Mouse (Mus musculus): ENCODE data around the gene Sparcl1. TPM values are rescaled to one million over a fixed set of nuclear protein-coding genes. Genes with fewer than 3 reads are reported as not detected.
A peak's percentile ranks its signal among the peaks of the same experiment; 100 is the strongest.

The Sparcl1 gene
- polyA plus RNA-seq, 1 experiment from 2014 or later, result 206 TPM

DNA sequence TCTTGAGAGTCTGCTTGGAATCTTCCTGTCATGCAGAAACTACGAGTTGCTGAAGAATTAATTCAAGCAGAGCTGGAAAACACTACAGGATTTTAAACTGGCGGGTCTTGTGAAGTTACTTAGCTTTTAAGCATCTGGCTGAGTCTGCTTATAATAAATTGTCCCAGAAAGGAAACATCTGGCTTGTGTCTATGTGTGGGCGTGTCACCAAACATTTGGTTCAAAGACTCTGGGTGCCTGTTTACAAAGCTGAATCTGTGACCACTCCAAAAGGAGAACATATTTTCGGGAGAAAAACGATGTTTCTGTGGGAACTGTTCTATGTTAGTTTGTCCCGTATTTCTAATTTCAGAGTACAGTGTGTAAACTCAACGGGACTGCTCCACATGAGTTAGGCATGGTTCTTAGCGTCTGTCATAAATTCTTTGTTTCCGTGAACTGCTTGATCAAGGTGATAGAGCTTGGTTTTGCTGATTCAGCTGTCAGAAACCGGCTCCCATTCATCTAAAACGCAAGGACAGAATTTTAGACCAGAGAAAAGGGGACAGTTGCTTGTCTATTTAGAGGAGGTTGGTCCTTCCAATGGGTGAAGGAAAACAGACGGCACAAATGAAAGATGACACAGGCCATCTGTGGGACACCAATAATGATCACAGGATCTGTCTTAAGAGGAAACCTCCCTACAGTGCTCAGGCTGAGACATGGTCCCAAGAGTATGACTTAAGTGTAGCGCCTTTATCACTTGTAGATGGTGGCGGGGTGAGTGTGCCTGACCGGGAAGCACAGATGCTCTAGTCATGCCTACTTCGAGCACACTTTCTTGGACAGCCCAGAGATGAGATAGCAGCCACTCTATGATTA lies 17.2 kb downstream of the Sparcl1 start:
- H3K4me3 ChIP-seq (ENCODE audit: low read depth, low read length), result no peak overlapping the region
- ATAC-seq (ENCODE audit: low FRiP score, low TSS enrichment) (peak; percentile 83), DNase-seq (ENCODE audit: low spot score) (no peak)
- peaks cover 3% of the 10 kb centered on the region; the same call in 1 of the 2 replicates for H3K4me1 ChIP-seq (replicated peaks; ENCODE audit: control insufficient read depth, insufficient read depth)
- TF ChIP-seq CTCF (IDR thresholded peaks at IDR 0.05; ENCODE audit: low read depth), result no peak
- TF ChIP-seq EP300 (optimal IDR thresholded peaks at IDR 0.05), result peak; percentile 77
- no peak overlapping the region for H3K4me2 ChIP-seq (replicated peaks; ENCODE audit: low read depth)
- 42% methylated on average over 16 of the region's 16 CpGs for WGBS
- H3K27ac ChIP-seq (replicated peaks), result peak overlapping the region; percentile 86
- H3K27me3 ChIP-seq (ENCODE audit: control insufficient read depth, insufficient read depth, low read length), result no peaks in the 10 kb centered on the region
- H3K9ac ChIP-seq (ENCODE audit: low read length), result no peak overlapping the region
- no peaks in the 10 kb centered on the region for H3K36me3 ChIP-seq (ENCODE audit: control insufficient read depth, insufficient read depth, low read length)
- no peaks in the 10 kb centered on the region for H3K9me3 ChIP-seq (ENCODE audit: control insufficient read depth, low read length)

- H3K9me3 ChIP-seq (ENCODE audit: control insufficient read depth, low read length), result no peaks in the 10 kb centered on the region
- DNase-seq (ENCODE audit: low spot score) (no peak), ATAC-seq (ENCODE audit: low FRiP score, low TSS enrichment) (peak; percentile 21)
- TF ChIP-seq EP300 (optimal IDR thresholded peaks at IDR 0.05), result no peak
- no peak for TF ChIP-seq CTCF (IDR thresholded peaks at IDR 0.05; ENCODE audit: low read depth)
- no peak overlapping the region for H3K4me3 ChIP-seq (ENCODE audit: low read depth, low read length)
- H3K36me3 ChIP-seq (ENCODE audit: control insufficient read depth, insufficient read depth, low read length), result no peaks in the 10 kb centered on the region
- H3K9ac ChIP-seq (ENCODE audit: low read length), result no peak overlapping the region
- H3K27ac ChIP-seq (replicated peaks), result peak overlapping the region; percentile 85
- WGBS, result 31% methylated on average over 11 of the region's 11 CpGs
- H3K4me1 ChIP-seq (replicated peaks; ENCODE audit: control insufficient read depth, insufficient read depth), result peaks cover 3% of the 10 kb centered on the region; the same call in 1 of the 2 replicates
- H3K27me3 ChIP-seq (ENCODE audit: control insufficient read depth, insufficient read depth, low read length), result no peaks in the 10 kb centered on the region
- peak overlapping the region; percentile 34; the same call in 1 of the 2 replicates for H3K4me2 ChIP-seq (replicated peaks; ENCODE audit: low read depth)
Observed at GRCm38 (mm10) chr5:104095416-104096077, 18.0 kb downstream of the Sparcl1 start.

DNA sequence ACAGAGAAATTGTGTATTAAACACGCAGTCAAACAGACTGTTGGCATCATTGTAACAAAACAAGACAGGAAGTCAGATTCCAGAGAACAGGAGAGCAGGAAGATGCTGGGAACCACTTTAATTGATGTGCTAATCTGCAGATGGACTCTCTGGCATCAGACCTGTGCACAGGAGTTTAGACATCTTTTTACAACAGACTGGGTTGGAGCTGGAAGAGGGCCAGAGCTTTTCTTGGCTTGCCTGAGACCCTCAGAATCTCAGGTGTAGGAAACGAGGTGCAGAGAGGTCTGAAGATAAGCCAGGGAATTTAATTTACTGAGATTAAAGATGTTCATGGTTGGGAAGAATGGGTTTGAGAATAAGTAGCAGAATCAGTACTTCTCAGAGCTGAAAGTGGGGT lies 23.8 kb downstream of the Sparcl1 start:
- peaks cover 10% of the 10 kb centered on the region; the same call in 1 of the 2 replicates for H3K36me3 ChIP-seq (ENCODE audit: control insufficient read depth, insufficient read depth, low read length)
- H3K27ac ChIP-seq (replicated peaks), result no peak overlapping the region
- H3K9me3 ChIP-seq (ENCODE audit: control insufficient read depth, low read length), result no peaks in the 10 kb centered on the region
- ATAC-seq (ENCODE audit: low FRiP score, low TSS enrichment) (no peak), DNase-seq (ENCODE audit: low spot score) (no peak)
- H3K4me1 ChIP-seq (replicated peaks; ENCODE audit: control insufficient read depth, insufficient read depth), result no peaks in the 10 kb centered on the region
- TF ChIP-seq CTCF (IDR thresholded peaks at IDR 0.05; ENCODE audit: low read depth), result no peak
- no peak for TF ChIP-seq EP300 (optimal IDR thresholded peaks at IDR 0.05)
- no peak overlapping the region for H3K4me3 ChIP-seq (ENCODE audit: low read depth, low read length)
- no peak overlapping the region for H3K4me2 ChIP-seq (replicated peaks; ENCODE audit: low read depth)
- H3K27me3 ChIP-seq (ENCODE audit: control insufficient read depth, insufficient read depth, low read length), result no peaks in the 10 kb centered on the region
- H3K9ac ChIP-seq (ENCODE audit: low read length), result no peak overlapping the region
- 87% methylated on average over 2 of the region's 2 CpGs for WGBS

DNA sequence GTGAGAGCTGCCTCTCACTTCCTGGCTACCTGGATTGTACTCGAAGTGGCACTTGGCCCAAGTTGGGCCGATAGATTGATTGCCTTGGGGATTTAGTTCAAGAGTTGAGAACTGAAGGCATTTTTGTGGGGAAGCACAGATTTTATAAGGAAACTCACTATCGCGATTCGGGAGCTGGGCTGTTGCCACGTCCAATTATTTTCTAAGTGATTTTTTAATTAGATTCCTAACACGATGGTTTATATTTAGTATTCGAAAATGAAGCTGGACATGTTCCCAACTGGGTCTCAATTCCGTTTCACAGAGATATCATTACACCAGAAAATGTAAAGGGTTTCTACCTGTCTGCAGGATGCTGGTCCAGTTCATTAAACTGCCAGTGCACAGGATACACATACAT lies 28.2 kb downstream of the Sparcl1 start:
- no peaks in the 10 kb centered on the region for H3K4me1 ChIP-seq (replicated peaks; ENCODE audit: control insufficient read depth, insufficient read depth)
- H3K27ac ChIP-seq (replicated peaks), result no peak overlapping the region
- TF ChIP-seq EP300 (optimal IDR thresholded peaks at IDR 0.05), result no peak
- no peak for TF ChIP-seq CTCF (IDR thresholded peaks at IDR 0.05; ENCODE audit: low read depth)
- H3K9ac ChIP-seq (ENCODE audit: low read length), result no peak overlapping the region
- H3K4me3 ChIP-seq (ENCODE audit: low read depth, low read length), result no peak overlapping the region
- ATAC-seq (ENCODE audit: low FRiP score, low TSS enrichment) (no peak), DNase-seq (ENCODE audit: low spot score) (no peak)
- 87% methylated on average over 9 of the region's 9 CpGs for WGBS
- peaks cover 11% of the 10 kb centered on the region; the same call in 1 of the 2 replicates for H3K36me3 ChIP-seq (ENCODE audit: control insufficient read depth, insufficient read depth, low read length)
- H3K4me2 ChIP-seq (replicated peaks; ENCODE audit: low read depth), result no peak overlapping the region
- no peaks in the 10 kb centered on the region for H3K27me3 ChIP-seq (ENCODE audit: control insufficient read depth, insufficient read depth, low read length)
- no peaks in the 10 kb centered on the region for H3K9me3 ChIP-seq (ENCODE audit: control insufficient read depth, low read length)

- TF ChIP-seq CTCF (IDR thresholded peaks at IDR 0.05; ENCODE audit: low read depth) (no peak), EP300 (optimal IDR thresholded peaks at IDR 0.05) (no peak)
- Histone ChIP-seq H3K4me3 (ENCODE audit: low read depth, low read length) (no peak overlapping the region), H3K27ac (replicated peaks) (no peak overlapping the region), H3K4me2 (replicated peaks; ENCODE audit: low read depth) (no peak overlapping the region), H3K9ac (ENCODE audit: low read length) (no peak overlapping the region), H3K27me3 (ENCODE audit: control insufficient read depth, insufficient read depth, low read length) (no peaks in the 10 kb centered on the region), H3K4me1 (replicated peaks; ENCODE audit: control insufficient read depth, insufficient read depth) (no peaks in the 10 kb centered on the region), H3K9me3 (ENCODE audit: control insufficient read depth, low read length) (no peaks in the 10 kb centered on the region), H3K36me3 (ENCODE audit: control insufficient read depth, insufficient read depth, low read length) (0 out of 2 replicates have a peak, but pooled peaks cover 2% of the 10 kb centered on the region)
- 80% methylated on average over 6 of the region's 6 CpGs for WGBS
- ATAC-seq (ENCODE audit: low FRiP score, low TSS enrichment), result no peak
- DNase-seq (ENCODE audit: low spot score), result no peak
Observed at GRCm38 (mm10) chr5:104080736-104081135, 32.8 kb downstream of the Sparcl1 start.
